Mouse (Mus musculus) large intestine, adult 2 months (tissue): ENCODE measurements at regions not wholly inside any gene's neighbourhood (a gene's known extent, or its start where the extent isn't known, plus 50 kb on each side); places are given as distances from the start of the nearest gene placed in this dataset.

ENCODE experiments used
- DNase-seq: peaks from one replicate; pipeline ENCODE4 v3.0.0-alpha.2; 2012; ENCODE audit warnings: low read depth, low spot score
- WGBS: fragments of 180-500 bp; shearing (Covaris S2); methylation state at CpG from one replicate; pipeline ENCODE4 v1.1.7; 2018; 5-methylcytosine and 5-hydroxymethylcytosine counted together

GRCm38 (mm10) chr16:42444408-42444862, 104.0 kb upstream of the Gap43 start:
- WGBS: 48% methylated on average over 10 of the region's 10 CpGs

GRCm38 (mm10) chr16:42440822-42441221, 100.4 kb upstream of the Gap43 start:
- WGBS: 39% methylated on average over 4 of the region's 4 CpGs

More at GRCm38 (mm10) chr16:42444408-42444862, 104.0 kb upstream of the Gap43 start:
- DNase-seq: no peak

GRCm38 (mm10) chr16:42431529-42431928, 91.1 kb upstream of the Gap43 start:
- 88% methylated on average over 1 of the region's 1 CpGs for WGBS
- DNase-seq: no peak

More at GRCm38 (mm10) chr16:42440822-42441221, 100.4 kb upstream of the Gap43 start:
- DNase-seq: no peak

- WGBS: 73% methylated on average over 4 of the region's 4 CpGs
- no peak for DNase-seq
Observed at GRCm38 (mm10) chr16:42416673-42417072, 76.2 kb upstream of the Gap43 start.

GRCm38 (mm10) chr16:42412031-42412430, 71.6 kb upstream of the Gap43 start:
- peak; percentile 1 for DNase-seq

GRCm38 (mm10) chr16:42396596-42396995, 56.1 kb upstream of the Gap43 start:
- WGBS: 83% methylated on average over 1 of the region's 1 CpGs
- DNase-seq: no peak
